Mouse (Mus musculus): ENCODE data around the gene Mtmr6.

DNA sequence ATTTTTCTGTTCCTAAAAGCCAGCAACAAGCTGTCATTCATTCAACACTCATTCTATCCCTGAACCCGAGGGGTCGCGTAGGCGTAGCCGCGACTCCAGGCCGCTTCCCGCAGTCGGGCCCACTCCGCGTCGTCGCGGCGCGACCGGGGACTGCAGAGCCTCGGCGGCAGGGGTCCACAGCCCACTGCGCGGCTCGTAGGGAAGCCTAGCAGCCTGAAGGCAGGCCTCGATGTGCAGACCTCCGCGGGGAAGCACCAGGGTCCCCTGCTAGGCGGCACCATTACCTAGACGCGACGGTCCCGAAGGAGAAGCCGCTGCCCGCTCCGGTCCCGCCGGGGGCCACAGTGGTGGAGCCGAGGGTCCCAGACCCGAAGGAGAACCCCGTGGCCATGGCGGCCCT lies 14.1 kb upstream of the Mtmr6 start:
- TF ChIP-seq HCFC1 (IDR thresholded peaks at IDR 0.05; ENCODE audit: borderline replicate concordance, insufficient read depth, low read length) (no peak), ZC3H11A (IDR thresholded peaks at IDR 0.05; ENCODE audit: borderline replicate concordance, low read depth, low read length) (no peak), CHD2 (IDR thresholded peaks at IDR 0.05; ENCODE audit: low read depth, low read length) (no peak), MAFK (IDR thresholded peaks at IDR 0.05; ENCODE audit: insufficient read depth, low read depth, low read length) (no peak), ZNF384 (IDR thresholded peaks at IDR 0.05; ENCODE audit: low read depth, low read length) (no peak)
